Mouse (Mus musculus) v-Abl transformed pro-B cells (cell line): Measurements from ENCODE around the gene Zfp868.
"Not testable (repeated sequence)": the region's sequence is repeated elsewhere in the genome, so short reads cannot be mapped to it uniquely, and the experiment has no call there.

Experiments used
- in situ Hi-C, 2 experiments: fragments of 400-800 bp; cut with MboI; formaldehyde crosslinking; loops; one replicate each; pipeline ENCODE4 v1.15.1; 2025; ENCODE audit not compliant: unreplicated experiment in 2 of 2

Zfp868 gene

DNA sequence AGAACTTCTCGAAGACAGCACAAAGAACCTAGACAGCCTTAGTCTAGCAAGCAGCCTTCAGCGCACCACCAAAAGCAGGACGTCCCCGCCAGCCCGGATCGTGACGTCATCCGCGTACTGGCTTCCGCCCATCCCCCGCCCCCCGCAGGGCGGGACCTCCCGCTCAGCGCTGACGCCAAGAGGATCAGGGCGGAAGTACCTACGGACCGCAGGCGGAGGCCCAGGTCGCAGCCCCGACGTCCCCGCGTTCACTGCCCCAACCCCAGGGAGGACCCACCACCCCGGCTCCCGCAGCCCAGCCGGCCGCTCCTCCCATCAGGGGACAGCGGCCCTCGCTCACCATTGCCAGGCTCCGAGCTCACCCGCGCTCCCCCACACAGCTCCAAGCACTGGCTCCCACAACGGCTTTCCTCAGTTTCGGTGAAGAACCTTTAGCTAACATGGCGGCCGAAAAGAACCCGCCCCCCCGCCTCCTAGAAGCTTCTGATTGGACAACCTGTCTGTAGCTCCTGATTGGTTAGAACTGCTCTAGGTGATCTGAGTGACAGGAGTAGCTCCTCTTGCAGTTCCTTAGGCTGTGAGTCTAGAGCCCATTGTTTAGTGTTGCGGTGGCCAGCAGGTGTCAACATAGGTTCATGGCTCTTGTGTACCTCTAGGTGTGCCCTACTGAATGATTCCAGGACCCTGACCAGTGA is at the start of gene Zfp868:
TSS of gene Zfp868 (minus strand) at position 454 of the 695 bp plus-strand sequence.
- in situ Hi-C loops: loop anchor here (10.0 to 25.0 kb wide), 5 partner anchors 90 to 487 kb away; partner anchors contain the start of genes Zfp869 (in 2 of the 2), Gatad2a (in 1 of the 2) and Ncan (in 1 of the 2)

DNA sequence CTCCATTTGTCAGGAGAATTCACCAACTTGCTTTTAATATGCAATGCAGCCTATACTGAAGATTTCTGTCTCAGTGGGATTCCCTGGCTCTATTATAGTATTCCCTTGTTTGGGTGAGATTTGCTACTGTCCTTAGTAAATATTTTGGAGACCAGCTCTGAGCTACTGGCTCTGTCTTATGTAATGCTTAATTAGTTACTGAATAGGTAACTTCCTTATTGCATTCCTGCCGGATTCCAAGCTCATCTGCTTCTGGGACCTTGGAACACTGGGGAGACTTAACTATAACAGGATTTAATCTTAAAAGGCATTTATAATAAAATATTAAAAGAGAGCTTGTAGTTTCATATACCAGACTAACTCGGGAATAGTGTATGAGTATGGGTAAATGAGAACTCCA is 39.7 kb upstream of the Zfp868 start:
- in situ Hi-C loops: not testable (repeated sequence)

DNA sequence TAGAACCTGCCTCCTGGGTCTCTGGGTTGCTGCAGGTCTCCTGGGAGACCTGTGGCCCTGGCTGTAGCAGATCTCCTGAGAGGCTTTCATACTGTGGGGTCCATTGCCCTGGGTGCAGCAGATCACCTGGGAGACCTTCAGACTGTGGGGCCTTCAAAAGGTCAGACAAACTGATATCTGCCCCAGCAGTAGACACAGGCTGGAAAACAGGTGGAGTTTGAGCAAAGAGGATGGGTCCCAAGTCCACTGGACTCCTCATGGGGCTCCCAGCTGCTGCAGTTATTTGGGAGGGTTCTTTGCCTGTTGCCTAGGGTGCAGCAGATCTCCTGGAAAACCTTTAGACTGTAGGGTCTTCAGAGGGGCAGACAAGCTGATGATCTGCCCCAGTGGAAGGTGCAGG is 35.9 kb upstream of the Zfp868 start:
- in situ Hi-C loops: no loop called here

DNA sequence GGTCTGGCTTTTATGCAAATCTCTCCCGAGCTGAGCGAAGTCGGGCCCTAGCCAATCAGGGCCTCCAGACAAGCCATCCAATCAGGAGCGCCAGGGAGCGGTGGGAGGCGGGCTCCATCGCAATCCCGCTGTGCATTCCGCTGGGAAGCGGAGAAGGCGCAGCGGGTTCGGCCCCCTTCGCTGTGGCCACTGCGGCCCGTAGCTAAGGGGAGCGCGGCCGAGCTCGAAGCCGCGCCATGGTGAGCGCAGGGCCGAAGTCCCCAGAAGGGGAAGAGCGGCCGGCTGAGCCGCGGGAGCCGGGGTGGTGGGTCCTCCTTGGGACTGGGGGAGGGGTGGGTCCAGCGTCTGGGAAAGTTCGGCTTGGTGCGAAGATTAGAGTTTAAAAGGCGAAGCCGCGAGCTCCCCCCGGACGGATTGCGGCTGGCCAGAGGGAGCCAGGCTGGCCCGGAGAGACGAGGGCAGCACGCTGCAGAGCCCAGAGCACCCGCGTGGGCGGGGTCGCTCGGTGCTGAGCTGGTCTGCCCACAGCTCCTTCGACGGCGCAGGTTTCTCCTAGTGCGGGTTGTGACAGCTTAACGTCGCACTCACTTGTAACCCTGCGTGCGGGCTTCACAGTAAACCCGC is 29.1 kb upstream of the Zfp868 start, which contains the start of gene Zfp964:
TSS of gene Zfp964 (plus strand) at position 122 of the 624 bp plus-strand sequence.
- in situ Hi-C loops: no loop called here

DNA sequence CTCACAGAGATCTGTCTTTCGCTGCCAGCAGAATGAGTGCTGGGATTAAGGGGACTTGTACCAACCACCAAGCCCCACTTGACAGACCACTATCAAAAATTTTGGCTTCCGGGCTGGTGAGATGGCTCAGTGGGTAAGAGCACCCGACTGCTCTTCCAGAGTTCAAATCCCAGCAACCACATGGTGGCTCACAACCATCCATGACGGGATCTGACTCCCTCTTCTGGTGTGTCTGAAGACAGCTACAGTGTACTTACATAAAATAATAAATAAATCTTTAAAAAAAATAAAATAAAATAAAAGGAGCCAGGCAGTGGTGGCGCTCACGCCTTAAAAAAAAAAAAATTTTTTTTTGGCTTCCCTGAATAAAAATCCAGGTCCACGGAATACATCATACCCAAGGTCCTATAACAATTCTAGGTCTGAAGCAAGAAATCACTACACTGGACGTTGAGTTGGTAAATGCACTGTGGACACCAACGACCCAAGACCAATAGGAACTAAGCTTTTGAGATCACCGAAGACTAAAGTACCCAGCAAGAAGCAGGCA is 28.5 kb upstream of the Zfp868 start:
- in situ Hi-C loops: no loop called here

DNA sequence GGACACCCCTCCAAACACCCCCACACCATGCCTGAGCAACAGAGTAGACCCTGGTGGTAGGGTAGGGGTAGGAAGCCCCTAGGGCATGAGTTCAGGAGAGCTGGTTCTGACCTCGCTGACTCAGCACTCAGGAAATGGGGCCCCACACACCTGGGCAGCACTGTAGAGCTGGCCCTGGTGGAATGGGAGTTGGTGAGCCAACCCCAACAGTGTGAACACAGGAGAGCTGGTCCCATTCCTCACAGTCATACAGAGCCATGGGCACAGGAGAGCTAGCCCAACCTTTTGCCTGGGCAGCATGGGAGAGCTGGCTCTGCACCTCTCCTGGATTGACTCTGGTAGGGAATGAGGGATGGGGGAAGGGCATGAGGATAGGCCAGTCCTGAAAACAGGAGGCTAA is 7.3 kb downstream of the Zfp868 start:
- in situ Hi-C loops: loop anchor here in 1 of 2 experiments (5.0 kb wide), 1 partner anchor 66 kb away; no protein-coding TSS in a partner anchor

DNA sequence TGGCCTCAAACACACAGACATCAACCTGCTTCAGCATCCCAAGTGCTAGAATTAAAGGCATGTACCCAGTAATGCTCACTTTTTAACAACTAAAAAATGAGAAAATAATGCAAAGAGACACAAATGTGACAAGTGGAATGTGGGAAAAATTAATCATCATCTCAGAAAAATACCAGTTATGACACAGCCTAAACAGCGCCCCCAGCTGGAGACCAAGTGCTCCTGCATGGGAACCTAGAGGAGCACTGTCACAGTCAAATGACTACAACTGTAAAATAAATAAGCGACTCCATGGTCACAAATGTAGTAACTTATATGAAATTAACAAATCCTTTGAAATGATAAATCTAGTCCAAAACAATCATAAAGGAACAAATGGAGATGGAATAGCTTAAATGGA is 10.7 kb downstream of the Zfp868 start:
- in situ Hi-C loops: loop anchor here in 1 of 2 experiments (5.0 kb wide), 1 partner anchor 62 kb away; no protein-coding TSS in a partner anchor

DNA sequence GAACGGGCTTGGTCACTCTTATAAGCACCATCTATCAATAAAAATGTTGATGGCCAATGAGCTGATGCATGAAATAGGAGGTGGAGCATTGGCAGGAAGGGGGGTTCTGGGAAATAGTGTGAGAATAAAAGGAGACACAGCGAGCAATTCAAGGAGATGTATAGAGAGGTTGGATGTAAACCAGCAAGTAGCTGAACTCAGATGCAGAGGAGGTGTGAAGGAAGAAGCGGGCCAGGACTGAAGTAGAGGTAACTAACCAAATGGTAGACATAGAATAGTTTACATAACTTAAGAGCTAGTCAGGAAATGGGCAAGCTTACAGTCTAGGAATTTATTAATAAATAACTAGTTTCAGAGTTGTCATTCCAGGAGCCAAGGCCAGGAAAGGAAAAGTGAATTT is 27.8 kb downstream of the Zfp868 start:
- in situ Hi-C loops: not testable (repeated sequence)

DNA sequence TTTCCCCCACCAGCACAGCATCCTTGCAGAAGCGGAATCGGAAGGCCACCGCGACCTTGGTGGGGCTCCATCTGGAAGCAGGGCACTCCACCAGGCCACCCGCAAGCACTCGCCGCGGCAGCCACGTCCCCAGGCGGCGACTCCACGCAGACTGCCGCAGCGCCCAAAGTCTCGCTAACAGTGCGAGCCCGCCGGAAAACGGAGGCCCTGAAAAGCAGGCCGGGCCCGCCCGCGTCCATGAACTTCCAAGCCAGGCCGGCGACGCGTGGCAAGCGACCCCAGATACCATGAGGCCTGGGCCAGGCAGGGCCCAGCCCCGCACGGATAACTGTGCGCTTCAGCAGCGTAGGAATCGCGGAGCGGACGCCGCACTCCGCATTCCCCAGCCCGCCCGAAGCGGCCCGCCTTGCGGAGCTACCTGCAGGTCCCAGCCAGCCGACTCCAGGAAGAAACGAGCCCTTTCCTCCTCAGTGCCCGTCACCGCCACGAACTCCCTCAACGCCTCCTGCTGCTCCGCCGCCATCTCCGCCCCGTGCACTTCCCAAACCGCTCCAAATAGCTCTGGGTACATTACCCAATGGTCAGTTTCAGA is 40.6 kb downstream of the Zfp868 start:
- in situ Hi-C loops: no loop called here

DNA sequence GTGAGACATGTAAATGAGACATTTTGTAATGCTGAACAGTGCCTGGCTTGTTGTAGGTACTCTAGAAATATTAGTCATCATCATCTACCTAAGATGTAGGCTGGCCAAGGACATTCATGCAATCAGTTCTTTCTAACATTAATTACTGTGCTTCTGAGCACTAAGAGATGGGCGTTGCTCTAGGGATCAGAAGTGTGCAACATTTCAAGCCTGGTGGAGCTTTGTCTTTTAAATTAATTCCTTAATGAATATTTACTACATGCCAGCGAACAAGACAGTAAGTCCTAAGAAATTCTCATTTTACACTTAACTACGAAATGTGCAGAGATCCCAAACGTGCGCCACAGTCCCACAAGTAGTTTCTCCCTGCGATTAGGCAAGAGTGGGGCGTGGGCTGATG is 41.1 kb downstream of the Zfp868 start:
- in situ Hi-C loops: not testable (repeated sequence)
